Mouse (Mus musculus) neural tube, embryonic 10.5 days (tissue): ENCODE measurements around the gene Znhit2.

Source experiments
- DNase-seq: peaks from one replicate; pipeline ENCODE4 v3.0.0-alpha.2; 2017; ENCODE audit warnings: low spot score; ENCODE audit errors: extremely low spot score

Znhit2 gene

DNA sequence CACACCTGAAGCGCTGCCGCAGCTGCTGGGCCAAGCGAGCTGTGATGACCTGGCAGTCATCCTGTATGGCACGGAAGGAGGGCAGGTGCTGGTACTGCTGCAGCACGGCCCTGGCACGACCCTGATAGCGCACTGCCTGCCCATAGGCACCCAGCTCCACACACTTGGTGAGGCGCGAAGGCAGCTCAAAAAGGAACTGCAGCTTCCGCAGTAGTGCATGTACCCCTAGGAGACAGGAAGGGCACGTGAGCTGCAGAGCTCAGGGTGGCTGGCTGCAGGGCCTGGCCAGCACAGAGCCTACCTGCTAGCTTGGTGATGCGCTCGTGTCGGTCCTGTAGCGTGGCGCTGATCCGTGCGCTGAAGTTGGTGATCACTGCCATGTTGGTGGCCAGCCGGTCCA is 10.3 kb downstream of the Znhit2 start:
- DNase-seq: no peak

DNA sequence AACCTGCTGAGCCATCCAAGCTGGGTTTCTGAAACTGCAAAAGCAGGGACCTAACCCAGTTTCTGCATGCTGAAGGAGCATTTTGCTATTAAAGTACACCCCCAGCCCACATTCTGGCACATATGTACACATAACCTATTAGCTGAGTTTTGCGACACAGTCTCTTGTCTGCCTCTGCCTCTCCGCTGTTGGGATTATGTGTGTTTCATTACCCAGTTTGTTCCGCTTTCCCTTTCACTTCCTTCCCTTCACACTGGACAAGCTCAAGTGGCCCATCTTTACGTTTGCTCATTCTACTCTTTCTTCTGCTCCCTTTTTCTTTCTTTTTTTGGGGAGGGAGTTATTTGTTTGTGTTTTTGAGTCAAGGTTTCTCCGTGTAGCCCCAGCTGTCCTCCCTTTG is 12.9 kb downstream of the Znhit2 start:
- no peak for DNase-seq

- peak; percentile 87 for DNase-seq
These were observed 15.8 kb downstream of the Znhit2 start, which contains the start of gene Vps51 for GRCm38 (mm10) chr19:6076564-6077393. Gene Vps51, minus strand, starts transcription at chr19:6077231.

GRCm38 (mm10) chr19:6079983-6080480 is 19.0 kb downstream of the Znhit2 start, which contains the start of gene Tmem262:
Gene Tmem262, plus strand, starts transcription at chr19:6080033.
- DNase-seq: no peak

- no peak for DNase-seq
These were observed 21.2 kb downstream of the Znhit2 start, which contains the start of gene Gm28374 for GRCm38 (mm10) chr19:6082156-6082555. Gene Gm28374, minus strand, starts transcription at chr19:6082256.

- peak; percentile 97 for DNase-seq
These were observed 23.7 kb downstream of the Znhit2 start, which contains the start of the genes Zfpl1 and Cdca5 for GRCm38 (mm10) chr19:6084478-6085248. Gene Zfpl1, minus strand, starts transcription at chr19:6084956. Gene Cdca5, plus strand, starts transcription at chr19:6084983.

- DNase-seq: peak; percentile 68
These were observed 24.5 kb downstream of the Znhit2 start for GRCm38 (mm10) chr19:6085417-6085879.

GRCm38 (mm10) chr19:6088841-6089240 is 27.8 kb downstream of the Znhit2 start:
- no peak for DNase-seq

DNA sequence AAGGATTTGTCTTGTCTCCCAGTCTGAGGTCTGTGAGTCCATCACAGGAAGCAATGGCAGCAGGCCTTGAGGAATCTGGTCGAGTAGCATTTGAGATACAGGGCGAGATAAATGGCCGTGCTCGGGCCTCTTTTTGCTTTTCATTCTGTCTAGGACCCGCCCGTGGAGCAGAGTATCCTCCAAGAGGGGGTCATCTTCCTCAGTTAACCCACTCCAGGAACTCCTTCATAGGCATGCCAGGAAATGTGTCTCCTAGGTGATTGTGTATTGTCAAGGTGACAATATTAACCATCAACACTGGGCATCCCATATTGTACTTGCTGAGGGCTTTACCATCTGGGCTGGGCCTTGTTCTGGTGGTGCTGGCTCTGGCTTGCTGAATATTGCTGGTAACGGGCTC is 33.1 kb downstream of the Znhit2 start, which contains the start of gene AC131692.1:
Gene AC131692.1 (plus strand): TSS at position 301 of the 400 bp plus-strand sequence.
- no peak for DNase-seq

DNA sequence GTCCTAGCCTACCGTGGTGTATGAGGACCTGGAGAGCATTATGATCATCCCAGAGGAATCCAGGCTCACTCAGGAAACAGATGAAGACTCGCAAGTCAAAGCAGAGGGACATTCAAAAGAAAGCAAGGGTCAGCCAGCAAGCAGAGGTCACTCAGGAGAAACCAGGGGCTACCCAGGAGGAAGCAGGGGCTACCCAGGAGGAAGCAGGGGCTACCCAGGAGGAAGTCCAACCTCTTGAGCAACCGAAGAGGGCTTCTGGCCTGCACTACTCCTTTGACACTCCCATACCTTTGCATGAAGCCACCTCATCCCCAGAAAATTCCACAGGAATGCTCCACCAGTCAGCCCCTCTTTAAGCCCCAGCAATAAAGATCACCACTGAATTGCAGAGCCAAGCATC is 36.9 kb downstream of the Znhit2 start:
- no peak for DNase-seq

- no peak for DNase-seq
These were observed 40.2 kb downstream of the Znhit2 start for GRCm38 (mm10) chr19:6101186-6101585.

- no peak for DNase-seq
These were observed 41.3 kb downstream of the Znhit2 start for GRCm38 (mm10) chr19:6102169-6102853.

- DNase-seq: no peak
These were observed 43.5 kb downstream of the Znhit2 start for GRCm38 (mm10) chr19:6104476-6104875.

DNA sequence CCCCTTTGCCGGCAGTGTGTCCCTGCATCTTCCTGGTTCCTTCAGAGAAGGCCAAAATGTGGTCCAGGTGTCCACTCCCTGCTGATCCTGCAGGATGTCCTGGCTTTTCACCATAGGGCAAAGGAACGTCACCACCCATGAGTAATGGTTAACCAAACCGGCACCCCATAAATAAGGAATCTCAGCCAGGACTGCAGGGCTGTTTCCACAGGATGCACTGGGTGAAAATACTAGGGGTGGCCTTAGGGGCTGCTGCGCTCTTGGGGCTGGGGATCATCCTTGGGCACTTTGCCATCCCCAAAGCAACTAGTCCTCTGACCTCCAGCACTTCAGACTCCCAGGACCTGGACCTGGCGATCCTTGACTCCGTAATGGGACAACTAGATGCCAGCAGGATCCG is 44.6 kb downstream of the Znhit2 start, which contains the start of gene Naaladl1:
Gene Naaladl1 (plus strand): TSS at position 197 of the 400 bp plus-strand sequence.
- DNase-seq: no peak
